Mouse (Mus musculus) embryonic stem cell, embryonic (primary cell): ENCODE results near the gene Pfdn4.

Source experiments
- CTCF ChIA-PET, 4 experiments: fragments of 300-600 bp in 2 of 4; fragments of 350-600 bp in 2 of 4; sonication (Branson Sonifier 250); formaldehyde crosslinking; loops; one replicate each; lab custom pipeline; 2022; ENCODE audit warnings: inconsistent platforms in 2 of 4; lab: Charles Lee
- POLR2A ChIA-PET, 4 experiments: fragments of 300-600 bp in 2 of 4; fragments of 350-600 bp in 2 of 4; sonication (Branson Sonifier 250); formaldehyde crosslinking; loops; one replicate each; lab custom pipeline; 2022; ENCODE audit warnings: antibody characterized with exemption in 4 of 4, inconsistent platforms in 1 of 4; lab: Charles Lee

The Pfdn4 gene

DNA sequence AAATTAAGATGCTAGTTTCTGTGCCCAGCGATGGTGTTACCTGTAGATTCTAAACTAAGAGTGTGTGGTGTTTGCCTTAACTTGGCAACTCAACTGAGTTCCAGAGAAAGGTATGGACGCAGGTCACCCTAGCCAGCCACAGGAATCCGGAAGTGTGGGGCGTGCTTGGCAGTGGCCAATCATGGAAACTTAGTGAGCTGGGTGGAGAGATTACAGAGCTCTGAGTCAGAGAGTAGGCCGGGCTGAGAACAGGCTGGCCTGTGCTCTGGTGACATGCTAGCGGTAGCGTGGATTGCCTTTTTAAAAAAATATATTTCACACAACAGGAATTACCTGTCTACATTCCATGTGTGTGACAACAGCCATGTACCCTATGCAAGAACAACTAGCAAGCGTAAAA, 30.3 kb downstream of the Pfdn4 start:
- ChIA-PET POLR2A (interaction anchor here (0.6 to 4.6 kb wide), 24 partner anchors 8 to 344 kb away, joined by 3 to 26 read pairs (median 4); partner anchors contain the start of gene 4930470P17Rik (in 1 of the 4)), CTCF (interaction anchor here in 3 of 4 experiments (0.6 to 1.7 kb wide), 3 partner anchors 15 to 151 kb away, joined by 3 to 6 read pairs (median 4); no protein-coding TSS in a partner anchor)

DNA sequence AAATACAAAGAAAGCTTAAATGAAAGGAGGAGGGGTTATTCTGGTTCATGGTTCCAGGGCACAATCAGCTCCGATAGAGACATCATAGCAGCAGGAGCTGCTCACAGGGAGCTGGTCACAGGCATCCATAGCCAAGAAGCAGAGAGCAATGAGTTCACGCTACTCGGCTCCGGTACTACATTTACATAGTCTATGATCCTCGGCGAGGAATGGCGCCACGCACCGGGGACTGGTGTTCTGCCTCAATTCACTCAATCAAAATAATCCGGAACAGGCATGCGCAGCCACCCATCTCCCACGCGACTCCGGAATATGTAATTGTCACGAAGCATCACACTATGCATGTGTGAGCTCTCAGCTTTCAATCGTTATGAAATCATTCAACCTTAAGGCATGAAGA, 31.8 kb downstream of the Pfdn4 start:
- CTCF ChIA-PET: interaction anchor here in 3 of 4 experiments (0.5 to 1.7 kb wide), 4 partner anchors 68 to 303 kb away, joined by 4 to 7 read pairs (median 5); no protein-coding TSS in a partner anchor
- POLR2A ChIA-PET: interaction anchor here in 3 of 4 experiments (0.5 to 4.6 kb wide), 9 partner anchors 10 to 666 kb away, joined by 3 to 26 read pairs (median 4); partner anchors contain the start of genes Dok5 (in 1 of the 3) and Zfp217 (in 1 of the 3)

DNA sequence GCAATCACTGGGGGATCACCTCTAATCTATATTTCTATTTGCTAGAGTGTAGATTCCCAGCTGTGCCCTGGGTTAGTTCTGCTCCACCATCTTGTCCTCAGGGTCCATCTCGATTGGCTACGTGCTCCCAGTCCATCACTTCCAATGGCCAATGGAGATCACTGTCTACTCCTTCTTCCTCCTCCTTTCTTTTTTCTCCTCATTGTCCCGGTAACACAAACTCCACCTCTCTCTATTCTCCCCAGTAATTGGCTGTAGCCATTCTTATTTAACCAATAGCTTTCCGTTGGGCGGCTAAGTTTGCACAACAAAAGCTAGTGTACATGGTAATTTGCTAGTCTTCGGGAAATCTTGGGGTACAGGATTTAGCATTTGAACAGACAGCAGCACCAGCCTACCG, 33.5 kb downstream of the Pfdn4 start:
- CTCF ChIA-PET: interaction anchor here (0.5 to 2.6 kb wide), 13 partner anchors 8 to 331 kb away, joined by 3 to 12 read pairs (median 4); partner anchors contain the start of gene 4930470P17Rik (in 2 of the 4)
- POLR2A ChIA-PET: interaction anchor here (0.6 to 4.6 kb wide), 28 partner anchors 9 to 1692 kb away, joined by 3 to 26 read pairs (median 4); no protein-coding TSS in a partner anchor

DNA sequence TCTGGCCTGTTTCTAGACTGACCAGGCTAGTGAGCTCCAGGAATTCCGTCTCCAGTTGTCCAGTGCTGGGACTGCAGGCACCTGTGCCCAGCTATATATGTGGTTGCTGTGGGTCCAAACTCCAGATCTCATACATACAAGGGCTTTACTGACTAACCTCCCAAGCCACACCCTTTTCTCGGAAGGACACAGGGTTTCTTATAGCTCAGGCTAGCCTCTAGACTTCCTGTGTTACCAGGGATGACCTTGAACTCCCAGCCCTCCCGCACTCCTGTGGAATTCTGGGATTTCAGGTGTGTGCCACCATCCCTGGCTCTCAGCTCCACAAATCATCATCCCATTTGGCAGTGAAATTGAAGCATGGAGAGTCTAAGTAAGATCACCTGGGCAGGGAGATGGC, 34.0 kb downstream of the Pfdn4 start:
- ChIA-PET CTCF (interaction anchor here in 3 of 4 experiments (0.7 to 2.6 kb wide), 11 partner anchors 9 to 330 kb away, joined by 3 to 12 read pairs (median 4); partner anchors contain the start of gene 4930470P17Rik (in 2 of the 3)), POLR2A (interaction anchor here in 3 of 4 experiments (0.5 to 4.6 kb wide), 26 partner anchors 9 to 1691 kb away, joined by 3 to 26 read pairs (median 4); no protein-coding TSS in a partner anchor)

DNA sequence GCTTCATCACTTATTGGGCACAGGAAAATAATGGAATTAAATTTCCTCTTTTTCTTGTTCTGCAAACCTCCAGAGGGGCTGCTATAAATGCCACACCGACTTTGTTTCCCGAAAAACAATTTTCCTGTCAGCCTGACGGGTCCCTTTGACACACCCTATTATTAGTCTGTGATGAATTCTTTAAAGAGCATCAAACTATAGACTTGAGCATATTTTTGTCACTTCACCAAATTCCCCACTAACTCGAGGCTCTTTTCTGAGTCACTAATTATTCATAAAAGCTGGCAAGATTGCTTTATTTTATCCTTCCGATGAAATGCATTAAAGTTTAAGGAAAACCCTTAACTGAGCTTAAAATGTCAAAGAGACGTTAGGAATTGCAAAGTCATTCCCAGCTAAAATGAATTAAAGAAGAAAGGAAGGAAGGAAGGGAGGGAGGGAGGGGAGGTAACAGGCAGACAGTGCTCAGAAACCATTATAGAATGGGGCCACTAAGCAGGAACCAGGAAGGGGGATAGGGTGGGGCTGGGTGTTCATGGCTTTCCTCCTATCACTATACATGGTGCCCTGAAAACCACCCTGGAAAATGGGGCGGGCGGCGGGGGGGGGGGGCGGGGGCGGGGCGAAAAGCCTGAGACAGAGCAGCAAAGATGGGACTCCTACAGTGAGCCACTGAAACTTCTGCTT, 38.0 kb downstream of the Pfdn4 start:
- ChIA-PET CTCF (interaction anchor here in 1 of 4 experiments (0.9 kb wide), 1 partner anchor 60 kb away, joined by 3 read pairs; no protein-coding TSS in a partner anchor), POLR2A (interaction anchor here in 3 of 4 experiments (0.6 to 1.6 kb wide), 7 partner anchors 8 to 137 kb away, joined by 3 to 11 read pairs (median 4); no protein-coding TSS in a partner anchor)

DNA sequence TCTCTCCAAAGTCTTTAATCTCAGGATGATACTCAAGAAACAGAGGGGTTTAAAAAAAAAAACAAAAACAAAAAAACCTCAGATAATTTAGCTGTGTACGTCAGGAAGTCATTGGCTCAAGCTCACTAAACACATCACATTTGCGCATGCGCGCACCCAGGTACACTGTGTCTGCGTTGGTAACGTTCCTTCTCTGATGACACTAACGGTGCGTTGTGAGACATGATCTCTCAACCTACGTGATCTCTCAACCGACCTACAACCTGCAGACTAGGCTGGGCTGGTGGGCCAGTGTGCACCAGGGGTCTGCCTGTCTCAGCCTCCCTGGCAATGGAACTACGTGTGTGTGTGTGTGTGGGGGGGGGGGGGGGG, 38.6 kb downstream of the Pfdn4 start:
- ChIA-PET POLR2A (interaction anchor here in 3 of 4 experiments (0.7 to 1.6 kb wide), 6 partner anchors 8 to 136 kb away, joined by 3 to 11 read pairs (median 4); no protein-coding TSS in a partner anchor), CTCF (interaction anchor here in 1 of 4 experiments (0.9 kb wide), 1 partner anchor 60 kb away, joined by 3 read pairs; no protein-coding TSS in a partner anchor)

GRCm38 (mm10) chr2:170535841-170536240, 39.6 kb downstream of the Pfdn4 start:
- ChIA-PET CTCF (interaction anchor here in 2 of 4 experiments (0.6 to 0.8 kb wide), 2 partner anchors 12 to 62 kb away, joined by 3 to 6 read pairs; no protein-coding TSS in a partner anchor), POLR2A (interaction anchor here in 2 of 4 experiments (1.4 to 1.6 kb wide), 2 partner anchors 10 to 21 kb away, joined by 3 to 11 read pairs; no protein-coding TSS in a partner anchor)

- POLR2A ChIA-PET: interaction anchor here in 3 of 4 experiments (0.5 to 2.5 kb wide), 5 partner anchors 9 to 250 kb away, joined by 3 to 11 read pairs (median 5); no protein-coding TSS in a partner anchor
- CTCF ChIA-PET: interaction anchor here in 3 of 4 experiments (0.5 to 1.1 kb wide), 4 partner anchors 9 to 340 kb away, joined by 3 to 8 read pairs (median 3); no protein-coding TSS in a partner anchor
Observed at GRCm38 (mm10) chr2:170539211-170539610, 43.0 kb downstream of the Pfdn4 start.

- POLR2A ChIA-PET: interaction anchor here in 2 of 4 experiments (0.6 to 0.9 kb wide), 3 partner anchors 14 to 154 kb away, joined by 3 read pairs; no protein-coding TSS in a partner anchor
- CTCF ChIA-PET: no interaction called here
Observed at GRCm38 (mm10) chr2:170543625-170544024, 47.4 kb downstream of the Pfdn4 start.

DNA sequence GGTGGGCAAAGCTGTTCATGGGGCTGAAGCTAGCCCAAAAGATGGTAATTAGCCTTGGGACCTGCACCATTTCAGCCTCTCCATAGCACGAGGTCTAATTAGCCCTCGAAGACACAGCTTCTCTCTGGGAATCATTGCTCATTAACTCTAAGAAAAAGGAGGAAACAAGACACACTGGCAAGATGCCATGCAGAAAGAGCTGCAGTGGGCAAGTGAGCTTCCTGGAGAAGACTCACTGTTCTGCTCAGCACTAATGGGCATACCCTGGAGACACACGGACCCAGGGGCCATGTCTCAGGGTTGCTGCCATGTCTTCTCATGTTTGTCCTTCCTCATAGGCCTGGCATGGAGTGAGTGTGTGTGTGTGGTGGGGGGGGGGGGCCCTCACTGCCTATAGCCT, 47.9 kb downstream of the Pfdn4 start:
- ChIA-PET POLR2A (interaction anchor here in 3 of 4 experiments (0.6 to 0.9 kb wide), 4 partner anchors 14 to 126 kb away, joined by 3 to 4 read pairs (median 3); no protein-coding TSS in a partner anchor), CTCF (interaction anchor here in 1 of 4 experiments (1.0 kb wide), 1 partner anchor 23 kb away, joined by 3 read pairs; no protein-coding TSS in a partner anchor)

DNA sequence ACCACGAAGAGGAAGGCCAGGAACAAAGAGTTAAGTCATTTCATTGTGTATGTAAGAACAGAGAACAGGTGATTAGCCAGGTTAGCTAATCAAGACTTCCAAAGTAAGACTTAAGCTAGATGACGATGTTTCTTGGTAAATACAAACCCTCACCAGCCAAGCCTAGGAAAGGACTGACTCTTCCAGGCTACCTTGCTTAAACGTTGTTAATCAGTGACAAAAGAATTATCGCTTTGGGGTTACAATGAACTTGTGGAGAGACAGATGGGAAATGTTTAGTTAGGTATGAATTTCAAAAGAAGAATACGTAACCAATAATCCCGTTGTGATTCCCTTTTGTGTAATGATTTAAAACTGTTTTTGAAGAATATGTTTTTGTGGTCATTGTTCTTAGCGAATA, 48.7 kb downstream of the Pfdn4 start:
- ChIA-PET CTCF (interaction anchor here in 3 of 4 experiments (0.6 to 1.2 kb wide), 4 partner anchors 20 to 103 kb away, joined by 3 to 4 read pairs (median 4); no protein-coding TSS in a partner anchor), POLR2A (interaction anchor here in 2 of 4 experiments (0.8 to 0.9 kb wide), 2 partner anchors 34 to 125 kb away, joined by 3 to 4 read pairs; no protein-coding TSS in a partner anchor)

DNA sequence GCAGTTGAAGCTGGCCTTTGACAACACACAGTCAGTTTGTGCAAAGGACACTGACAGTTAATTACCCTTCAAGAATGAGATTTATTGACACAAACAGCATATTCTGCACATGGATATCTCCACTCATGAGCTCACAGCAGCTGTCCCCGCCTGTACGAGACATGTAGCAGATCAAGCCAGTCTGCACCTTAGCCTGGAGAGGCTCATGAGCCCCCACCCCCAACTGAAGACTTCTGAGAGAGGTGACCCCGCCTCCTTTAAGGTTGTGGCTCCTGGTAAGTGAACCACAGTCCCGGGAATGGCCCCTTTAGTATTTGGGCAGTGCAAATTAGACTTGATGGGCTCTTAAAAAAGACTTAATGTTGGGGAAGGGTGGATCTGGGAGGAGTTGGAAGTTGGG, 49.5 kb downstream of the Pfdn4 start:
- POLR2A ChIA-PET: interaction anchor here in 1 of 4 experiments (0.6 to 1.8 kb wide), 4 partner anchors 11 to 48 kb away, joined by 3 to 10 read pairs (median 4); no protein-coding TSS in a partner anchor
- CTCF ChIA-PET: interaction anchor here in 2 of 4 experiments (0.6 to 1.2 kb wide), 2 partner anchors 54 to 103 kb away, joined by 4 read pairs; no protein-coding TSS in a partner anchor

GRCm38 (mm10) chr2:170547526-170547925, 51.3 kb downstream of the Pfdn4 start:
- ChIA-PET POLR2A (no interaction called here), CTCF (interaction anchor here in 1 of 4 experiments (1.0 kb wide), 1 partner anchor 12 kb away, joined by 6 read pairs; no protein-coding TSS in a partner anchor)

DNA sequence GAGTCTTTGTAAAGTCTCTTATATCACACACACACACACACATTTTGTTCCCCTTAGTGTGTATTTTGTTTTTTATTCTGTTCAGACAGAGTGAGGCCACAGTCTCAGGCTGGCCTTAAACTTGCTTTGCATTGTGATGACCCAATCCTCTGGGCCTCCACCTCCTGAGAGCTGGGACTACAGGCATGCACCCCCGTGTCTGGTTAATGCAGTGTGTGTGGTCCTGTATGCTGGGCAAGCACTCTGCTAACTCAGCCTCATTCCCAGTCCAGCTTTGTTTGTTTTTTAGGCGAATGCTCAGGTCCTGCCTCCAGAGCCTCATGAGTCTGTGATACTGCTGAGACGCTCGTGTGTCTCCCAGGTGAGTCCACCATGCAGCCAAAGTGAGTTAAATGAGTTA, 51.8 kb downstream of the Pfdn4 start:
- POLR2A ChIA-PET: interaction anchor here in 1 of 4 experiments (0.7 kb wide), 1 partner anchor 160 kb away, joined by 6 read pairs; no protein-coding TSS in a partner anchor
- CTCF ChIA-PET: interaction anchor here in 1 of 4 experiments (1.0 kb wide), 1 partner anchor 12 kb away, joined by 6 read pairs; no protein-coding TSS in a partner anchor

- ChIA-PET CTCF (interaction anchor here in 1 of 4 experiments (0.6 kb wide), 1 partner anchor 38 kb away, joined by 3 read pairs; no protein-coding TSS in a partner anchor), POLR2A (no interaction called here)
Observed at GRCm38 (mm10) chr2:170549146-170549545, 52.9 kb downstream of the Pfdn4 start.

DNA sequence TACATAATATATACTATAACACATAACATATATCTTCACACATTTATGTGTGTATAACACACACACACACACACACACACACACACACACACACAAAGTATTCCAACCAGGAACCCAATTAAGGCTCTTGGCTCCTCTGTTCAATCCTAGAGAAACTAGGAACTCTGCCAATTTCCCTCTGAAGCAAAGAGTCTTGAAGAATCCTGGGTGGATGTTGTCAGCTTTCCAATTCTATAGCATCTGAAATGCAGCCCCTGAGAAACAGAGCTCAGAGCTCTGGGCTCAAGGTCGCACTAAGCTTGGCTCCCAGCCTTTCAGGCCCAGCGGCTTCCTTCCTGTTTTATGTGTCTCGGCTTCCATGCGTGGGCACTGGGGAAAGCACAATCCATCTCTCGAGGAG, 54.0 kb downstream of the Pfdn4 start:
- ChIA-PET POLR2A (interaction anchor here in 3 of 4 experiments (0.7 to 2.1 kb wide), 3 partner anchors 11 to 175 kb away, joined by 3 to 11 read pairs (median 5); no protein-coding TSS in a partner anchor), CTCF (interaction anchor here in 1 of 4 experiments (1.1 kb wide), 1 partner anchor 82 kb away, joined by 4 read pairs; no protein-coding TSS in a partner anchor)

DNA sequence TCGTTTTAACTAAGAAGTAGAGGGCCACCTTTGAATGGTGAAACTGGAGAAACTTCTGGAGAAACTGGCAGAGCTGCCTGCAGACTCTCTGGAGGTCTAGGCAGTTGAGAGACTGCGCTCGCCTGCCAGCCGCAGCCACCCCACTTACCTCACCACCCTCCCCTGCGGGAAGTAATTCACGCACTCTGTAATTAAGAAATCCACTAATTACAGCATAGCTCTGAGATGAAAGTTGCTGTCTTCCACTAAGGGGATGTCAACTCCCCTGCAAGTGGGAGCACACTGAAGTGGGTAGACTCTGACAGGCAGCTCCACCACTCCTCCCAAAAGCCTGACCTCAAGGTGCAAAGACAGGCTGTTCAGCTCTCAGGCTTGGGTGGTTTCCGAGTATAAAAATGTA, 55.9 kb downstream of the Pfdn4 start:
- POLR2A ChIA-PET: interaction anchor here in 2 of 4 experiments (1.3 to 2.1 kb wide), 4 partner anchors 22 to 26 kb away, joined by 3 to 11 read pairs (median 5); no protein-coding TSS in a partner anchor
- CTCF ChIA-PET: interaction anchor here in 2 of 4 experiments (0.6 to 1.0 kb wide), 4 partner anchors 13 to 719 kb away, joined by 3 to 6 read pairs (median 4); no protein-coding TSS in a partner anchor
